In genomic region chr13:9064196-9064595, GRCm38 (mm10) we compare ENCODE assay signal across 12 mouse cellular contexts. TPM values are rescaled to one million over a fixed set of nuclear protein-coding genes. Genes with fewer than 3 reads are reported as not detected.
DNase-seq lines count a peak whose midpoint lies in the region; ATAC-seq and TF ChIP-seq lines count a peak whose summit lies in the region.
"Had no signal": no experiment of that assay in that cellular context is flagged by ENCODE, and none has a peak within 500 bp of the region (broad histone marks: within the 10 kb centered on the region; RNA-seq: fewer than 3 reads in every experiment).

No protein-coding gene starts in this region.

- peak; percentile 90 for DNase-seq in kidney, adult 9 months
- no peak for DNase-seq in kidney, postnatal 4 days
- peak; percentile 39 for DNase-seq in cerebellum, adult 9-10 months
- DNase-seq in kidney, postnatal 36 days = peak; percentile 72 to 76
- DNase-seq in stomach, postnatal 0 days (ENCODE audit: low spot score) = peak; percentile 38
- no peak for DNase-seq in testis, postnatal 14 days (ENCODE audit: low spot score)
- DNase-seq in thymus, postnatal 0 days (ENCODE audit: low spot score) = no peak
- DNase-seq: lung, embryonic 14.5 days had no signal

- no peak overlapping the region for H3K4me2 ChIP-seq in stomach, postnatal 0 days (replicated peaks; ENCODE audit: low read depth)
- H3K4me2 ChIP-seq: hindbrain, embryonic 14.5 days; lung, embryonic 14.5 days; midbrain, embryonic 15.5 days; neural tube, embryonic 13.5 days had no signal

- H3K36me3 ChIP-seq in stomach, postnatal 0 days (ENCODE audit: control insufficient read depth, insufficient read depth, low read length) = no peaks in the 10 kb centered on the region
- H3K36me3 ChIP-seq: limb, embryonic 10.5 days; midbrain, embryonic 15.5 days; neural tube, embryonic 13.5 days had no signal

- no peak overlapping the region for H3K9ac ChIP-seq in stomach, postnatal 0 days (ENCODE audit: low read length)
- H3K9ac ChIP-seq: hindbrain, embryonic 14.5 days; lung, embryonic 14.5 days; midbrain, embryonic 15.5 days; neural tube, embryonic 13.5 days had no signal

- no peaks in the 10 kb centered on the region for H3K9me3 ChIP-seq in stomach, postnatal 0 days (ENCODE audit: control insufficient read depth, low read length)
- H3K9me3 ChIP-seq: limb, embryonic 10.5 days; midbrain, embryonic 15.5 days; neural tube, embryonic 13.5 days had no signal

- no peak for TF ChIP-seq CTCF in stomach, postnatal 0 days (IDR thresholded peaks at IDR 0.05; ENCODE audit: low read depth)

- H3K4me3 ChIP-seq in stomach, postnatal 0 days (ENCODE audit: low read depth, low read length) = no peak overlapping the region
- H3K4me3 ChIP-seq: limb, embryonic 10.5 days; midbrain, embryonic 15.5 days; neural tube, embryonic 13.5 days had no signal

- no peaks in the 10 kb centered on the region for H3K27me3 ChIP-seq in stomach, postnatal 0 days (ENCODE audit: control insufficient read depth, insufficient read depth, low read length)
- H3K27me3 ChIP-seq: midbrain, embryonic 15.5 days; neural tube, embryonic 13.5 days had no signal

- no peaks in the 10 kb centered on the region for H3K4me1 ChIP-seq in stomach, postnatal 0 days (replicated peaks; ENCODE audit: control insufficient read depth, insufficient read depth)
- H3K4me1 ChIP-seq: limb, embryonic 10.5 days; midbrain, embryonic 15.5 days; neural tube, embryonic 13.5 days had no signal

- peak; percentile 57 for ATAC-seq in stomach, postnatal 0 days (ENCODE audit: low FRiP score, low TSS enrichment)
- ATAC-seq: midbrain, embryonic 15.5 days had no signal

- H3K27ac ChIP-seq in stomach, postnatal 0 days (replicated peaks) = no peak overlapping the region
- H3K27ac ChIP-seq: hindbrain, embryonic 14.5 days; limb, embryonic 10.5 days; midbrain, embryonic 15.5 days; neural tube, embryonic 13.5 days had no signal

- 17% methylated on average over 2 of the region's 2 CpGs for WGBS in stomach, postnatal 0 days

- no peak for TF ChIP-seq EP300 in stomach, postnatal 0 days (optimal IDR thresholded peaks at IDR 0.05)

RNA-seq across cellular contexts. Expression of gene Larp4b, which starts 29.5 kb away (rescaled TPM):
- polyA plus RNA-seq in stomach, postnatal 0 days (2015; fragmentation: Nextera tagmentation; extraction: Ambion mirVana) = 28.4 and 29.0 TPM in 2 replicates
- 31.1 and 33.2 TPM in 2 replicates for polyA plus RNA-seq in thymus, postnatal 0 days (2015; fragmentation: Nextera tagmentation; extraction: Ambion mirVana)

Comparison
In these comparisons a context has a peak if more than half of its experiments do, and no peak if none do; other contexts are left out.
1. DNase-seq: peak in kidney, adult 9 months (single experiment), cerebellum, adult 9-10 months (single experiment), kidney, postnatal 36 days (2 of 2) and stomach, postnatal 0 days (single experiment); none in kidney, postnatal 4 days (0 of 2), testis, postnatal 14 days (single experiment) and thymus, postnatal 0 days (single experiment).